ENCODE assay signal across 8 mouse cellular contexts in the genomic region with DNA sequence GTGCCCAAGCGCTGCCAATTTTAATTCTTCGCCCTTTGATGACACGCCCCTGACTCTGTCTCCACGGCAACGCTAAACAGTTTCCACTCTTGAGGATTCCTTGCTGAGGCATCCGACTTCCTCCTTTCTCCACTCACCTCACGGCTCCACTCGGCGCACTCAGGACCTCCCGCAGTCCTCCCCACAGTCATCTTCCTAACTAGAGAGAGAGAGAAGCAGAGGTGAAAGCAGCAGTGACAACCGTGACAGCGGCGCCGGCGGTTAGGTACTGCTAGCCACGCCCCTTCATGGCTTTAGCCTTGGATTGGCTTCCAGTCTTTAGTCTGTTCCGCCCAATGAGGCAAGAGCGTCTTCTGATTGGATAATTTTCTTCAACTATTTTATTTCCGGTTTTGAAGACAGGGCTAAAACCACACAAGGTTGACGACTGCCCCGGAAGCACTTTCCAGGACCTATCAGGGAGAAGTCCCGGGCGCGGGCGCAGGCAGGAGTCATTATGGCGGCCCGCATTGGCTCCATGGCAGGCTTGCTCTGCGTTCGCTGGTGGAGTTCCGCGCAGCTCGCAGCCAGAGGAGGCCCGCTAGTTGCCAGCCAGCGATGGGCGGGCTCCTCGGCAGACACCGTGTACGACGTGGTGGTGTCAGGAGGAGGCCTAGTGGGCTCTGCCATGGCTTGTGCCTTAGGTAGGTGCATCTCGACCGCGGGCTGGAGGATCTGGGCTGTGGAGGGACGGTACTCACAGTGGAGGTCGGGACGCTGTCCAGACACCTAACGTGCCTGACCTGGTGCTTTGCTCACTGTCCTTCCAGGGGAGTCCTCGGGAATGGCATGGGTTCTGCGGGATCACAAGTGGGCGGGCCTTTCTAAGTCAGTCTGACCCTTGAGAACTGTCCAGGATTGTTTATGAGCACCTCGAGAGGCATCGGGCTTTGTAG. TPM values are rescaled to one million over a fixed set of nuclear protein-coding genes. Genes with fewer than 3 reads are reported as not detected.
DNase-seq lines count a peak whose midpoint lies in the region; ATAC-seq and TF ChIP-seq lines count a peak whose summit lies in the region.

TSS of gene Coq6 (plus strand) at position 103 of the 935 bp plus-strand sequence.
TSS of gene Fam161b (minus strand) at position 279 of the 935 bp plus-strand sequence.

- H3K27me3 ChIP-seq in kidney, embryonic 14.5 days (ENCODE audit: control insufficient read depth, insufficient read depth, low read length), result no peaks in the 10 kb centered on the region
- H3K27me3 ChIP-seq in limb, embryonic 15.5 days, result no peaks in the 10 kb centered on the region

- no peak within 1 kb of the TSS for H3K27ac ChIP-seq in bone marrow macrophage, adult 2 months (ENCODE audit: insufficient read depth, low read depth, low read length)
- no peak within 1 kb of the TSS for H3K27ac ChIP-seq in embryonic fibroblast, embryonic 13.5 days (ENCODE audit: insufficient read depth, low read length)
- H3K27ac ChIP-seq in kidney, embryonic 14.5 days (ENCODE audit: low read depth, low read length), result 0 out of 2 replicates have a peak within 1 kb of the TSS, but pooled peaks have one; percentile 8
- peak within 1 kb of the TSS; percentile 74 for H3K27ac ChIP-seq in limb, embryonic 15.5 days

- 0 out of 2 replicates have a peak, but pooled peaks have one; percentile 41 for TF ChIP-seq POLR2A in bone marrow macrophage, adult 2 months (IDR thresholded peaks at IDR 0.05; ENCODE audit: borderline replicate concordance, low read depth, low read length)
- TF ChIP-seq POLR2A in embryonic fibroblast, embryonic 13.5 days (IDR thresholded peaks at IDR 0.05; ENCODE audit: low read depth, low read length), result no peak; the same call in 1 of the 2 replicates

- H3K9ac ChIP-seq in kidney, embryonic 14.5 days (ENCODE audit: low read depth, low read length), result peak within 1 kb of the TSS; percentile 74
- H3K9ac ChIP-seq in limb, embryonic 15.5 days, result peak within 1 kb of the TSS; percentile 82

- peak; percentile 99 for ATAC-seq in kidney, embryonic 14.5 days (ENCODE audit: low FRiP score, low TSS enrichment)
- ATAC-seq in limb, embryonic 15.5 days (ENCODE audit: insufficient number of reproducible peaks, low FRiP score, low TSS enrichment, low read depth), result peak; percentile 99

- peak; percentile 97 for DNase-seq in A20 (ENCODE audit: low read depth, low spot score)
- DNase-seq in heart, adult 9 months (ENCODE audit: low spot score in 2 of 2), result peak; percentile 97 to 98
- DNase-seq in monocyte, adult 2 months (ENCODE audit: low read depth in 1 of 2, low spot score in 2 of 2), result peak; percentile 88 to 90
- DNase-seq in spleen, postnatal 36 days (ENCODE audit: low spot score in 2 of 2), result peak; percentile 95 to 97

- no peaks in the 10 kb centered on the region for H3K36me3 ChIP-seq in kidney, embryonic 14.5 days (ENCODE audit: control insufficient read depth, insufficient read depth, low read length)
- peaks cover 7% of the 10 kb centered on the region for H3K36me3 ChIP-seq in limb, embryonic 15.5 days

- peaks cover 7% of the 10 kb centered on the region for H3K4me1 ChIP-seq in bone marrow macrophage, adult 2 months (ENCODE audit: control insufficient read depth, insufficient read depth, low read length)
- peaks cover 3% of the 10 kb centered on the region; the same call in 1 of the 2 replicates for H3K4me1 ChIP-seq in embryonic fibroblast, embryonic 13.5 days (ENCODE audit: control insufficient read depth, insufficient read depth, low read length)
- peaks cover 11% of the 10 kb centered on the region for H3K4me1 ChIP-seq in kidney, embryonic 14.5 days (ENCODE audit: control insufficient read depth, insufficient read depth, low read length)
- H3K4me1 ChIP-seq in limb, embryonic 15.5 days, result peaks cover 16% of the 10 kb centered on the region

- H3K4me2 ChIP-seq in kidney, embryonic 14.5 days (replicated peaks; ENCODE audit: low read depth, low read length), result peak within 1 kb of the TSS; percentile 64
- H3K4me2 ChIP-seq in limb, embryonic 15.5 days, result peak within 1 kb of the TSS; percentile 72

- 1% methylated on average over 51 of the region's 51 CpGs for WGBS in kidney, embryonic 14.5 days
- under 1% methylated on average over 51 of the region's 51 CpGs for WGBS in limb, embryonic 15.5 days

- H3K4me3 ChIP-seq in bone marrow macrophage, adult 2 months (ENCODE audit: insufficient read depth, low read length), result peak within 1 kb of the TSS; percentile 93
- peak within 1 kb of the TSS; percentile 99 for H3K4me3 ChIP-seq in embryonic fibroblast, embryonic 13.5 days (ENCODE audit: insufficient read depth, low read length)
- H3K4me3 ChIP-seq in kidney, embryonic 14.5 days (ENCODE audit: low read length), result peak within 1 kb of the TSS; percentile 84
- H3K4me3 ChIP-seq in limb, embryonic 15.5 days, result peak within 1 kb of the TSS; percentile 99

- no peaks in the 10 kb centered on the region for H3K9me3 ChIP-seq in kidney, embryonic 14.5 days (ENCODE audit: control insufficient read depth, low read length)
- H3K9me3 ChIP-seq in limb, embryonic 15.5 days, result no peaks in the 10 kb centered on the region

- no peak for TF ChIP-seq CTCF in bone marrow macrophage, adult 2 months (IDR thresholded peaks at IDR 0.05; ENCODE audit: low read depth, low read length)
- no peak for TF ChIP-seq CTCF in embryonic fibroblast, embryonic 13.5 days (IDR thresholded peaks at IDR 0.05; ENCODE audit: borderline replicate concordance, insufficient read depth, low read length)

RNA-seq across cellular contexts. Expression of gene Coq6, which starts in this region (rescaled TPM):
- 7.1 and 10.5 TPM in 2 replicates for polyA plus RNA-seq in bone marrow macrophage, adult 2 months (2012; ENCODE audit: insufficient read depth, insufficient read length, missing spikeins)
- polyA plus RNA-seq in embryonic fibroblast, embryonic 13.5 days (2011; ENCODE audit: insufficient read length, low read depth, missing spikeins), result 18.7 and 21.9 TPM in 2 replicates
- 51.4 and 54.7 TPM in 2 replicates for polyA plus RNA-seq in kidney, embryonic 14.5 days (2014; fragmentation: Nextera tagmentation; extraction: Ambion mirVana)
- polyA plus RNA-seq in limb, embryonic 15.5 days (2015; fragmentation: Nextera tagmentation; extraction: Ambion mirVana), result 41.5 and 42.2 TPM in 2 replicates

RNA-seq across cellular contexts. Expression of gene Fam161b, which starts in this region (rescaled TPM):
- polyA plus RNA-seq in bone marrow macrophage, adult 2 months (2012; ENCODE audit: insufficient read depth, insufficient read length, missing spikeins), result 0.64 TPM in 2 replicates
- polyA plus RNA-seq in embryonic fibroblast, embryonic 13.5 days (2011; ENCODE audit: insufficient read length, low read depth, missing spikeins), result 0.61 and 0.94 TPM in 2 replicates
- 2.9 and 3.7 TPM in 2 replicates for polyA plus RNA-seq in kidney, embryonic 14.5 days (2014; fragmentation: Nextera tagmentation; extraction: Ambion mirVana)
- 2.7 and 3.2 TPM in 2 replicates for polyA plus RNA-seq in limb, embryonic 15.5 days (2015; fragmentation: Nextera tagmentation; extraction: Ambion mirVana)

Comparison
In these comparisons a context has a peak if more than half of its experiments do, and no peak if none do; other contexts are left out.
1. H3K27ac ChIP-seq: peak in kidney, embryonic 14.5 days (single experiment) and limb, embryonic 15.5 days (single experiment); none in bone marrow macrophage, adult 2 months (single experiment) and embryonic fibroblast, embryonic 13.5 days (single experiment).
2. Peak in every context shown above with its lines, with median percentiles within 50 percentile points of each other: DNase-seq and H3K4me3 ChIP-seq.